Mouse (Mus musculus) telencephalon, adult 2 months (tissue): ENCODE results near the gene Tspan32.

Source experiments
- DNase-seq: peaks from one replicate; pipeline ENCODE4 v3.0.0-alpha.2; 2011; ENCODE audit warnings: low read depth, low spot score

The Tspan32 gene

DNA sequence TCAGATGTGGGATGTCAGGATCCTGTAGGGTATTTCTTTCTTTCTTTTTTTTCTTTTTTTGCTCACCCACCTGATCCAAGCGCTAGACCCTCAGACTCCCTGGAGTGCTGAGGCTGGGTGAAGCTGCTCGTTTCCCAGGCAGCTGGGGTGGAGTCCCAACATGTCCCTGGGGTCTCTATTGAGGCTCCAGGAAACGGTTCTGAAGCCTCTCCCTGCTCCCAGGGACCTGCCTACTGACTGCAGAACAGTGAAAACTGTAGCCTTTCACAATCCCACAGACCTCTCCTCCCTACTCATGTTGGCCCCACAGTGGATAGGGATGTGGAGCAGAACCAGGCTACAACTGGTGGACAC, 49.7 kb downstream of the Tspan32 start:
- DNase-seq, result no peak

DNA sequence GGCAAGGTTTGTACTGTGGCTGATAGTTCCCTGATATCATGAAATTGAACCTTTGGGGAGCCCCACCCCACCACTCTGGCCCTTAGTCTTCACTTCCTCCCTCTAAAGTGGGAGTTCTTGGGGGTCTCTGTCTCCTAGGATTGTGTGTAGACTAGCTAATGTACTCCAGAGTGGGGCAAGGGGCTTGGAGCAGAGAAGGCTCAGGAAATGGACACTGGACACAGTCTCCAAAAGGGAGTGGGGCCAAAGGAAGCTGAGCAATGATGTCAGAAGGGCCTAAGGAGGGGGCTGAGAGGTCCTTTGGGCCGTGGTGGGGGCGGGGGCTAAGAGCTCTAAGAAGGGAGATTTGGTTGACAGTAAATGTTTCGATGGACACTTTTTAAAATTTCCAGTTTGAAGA, 50.2 kb downstream of the Tspan32 start:
- DNase-seq, result no peak

DNA sequence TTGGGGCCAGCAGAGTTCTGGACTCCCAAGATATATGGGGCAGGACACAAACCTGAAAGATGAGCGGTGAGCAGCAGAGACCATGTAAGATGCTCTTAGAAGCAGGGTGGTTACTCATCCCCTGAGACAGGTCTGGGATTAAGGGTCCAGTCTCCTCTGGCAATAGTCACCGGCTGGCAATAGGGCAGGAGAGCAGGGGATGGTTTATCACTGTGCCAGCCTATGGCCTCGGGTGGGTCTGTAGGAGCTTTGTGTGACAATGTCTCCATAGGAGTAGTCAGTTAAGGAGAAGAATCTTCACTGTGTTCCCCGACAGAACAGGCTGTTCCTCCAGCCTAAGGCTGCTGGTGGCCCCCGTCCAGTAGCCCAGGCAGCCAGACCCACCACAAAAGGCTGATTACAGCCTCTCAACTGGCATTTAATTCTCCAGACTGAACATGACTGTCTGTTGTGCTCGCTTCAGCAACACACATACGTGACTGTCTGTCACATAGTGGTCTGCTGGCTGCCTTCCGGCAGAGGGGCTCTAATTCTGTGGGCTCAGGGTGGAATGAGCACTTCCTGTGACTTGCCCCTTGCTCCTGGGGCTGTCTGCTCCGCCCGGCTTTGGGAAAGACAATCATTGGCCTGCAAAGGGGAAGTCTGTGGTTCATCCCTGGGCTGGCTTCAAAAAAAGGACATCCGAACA, 50.8 kb downstream of the Tspan32 start:
- DNase-seq, result no peak

DNA sequence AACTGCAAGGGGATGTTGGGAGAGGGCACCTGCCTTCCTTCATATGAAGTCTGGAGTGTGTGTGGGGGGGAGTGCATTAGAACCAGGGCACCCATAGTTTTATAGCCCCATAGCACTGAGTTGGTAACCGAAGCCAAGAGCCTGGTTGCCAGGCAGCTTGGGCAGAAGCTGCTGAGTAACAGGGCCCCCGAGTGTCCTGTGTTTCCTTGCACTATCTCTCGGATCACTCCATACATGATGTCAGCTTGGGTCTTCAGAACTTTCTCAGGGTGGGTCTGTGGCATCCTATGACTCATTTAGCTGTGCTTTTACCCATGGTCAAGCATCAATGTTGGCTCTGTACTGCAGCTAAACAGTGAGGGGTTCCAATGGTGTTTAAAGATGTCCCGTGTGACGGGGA, 52.2 kb downstream of the Tspan32 start:
- DNase-seq, result no peak

DNA sequence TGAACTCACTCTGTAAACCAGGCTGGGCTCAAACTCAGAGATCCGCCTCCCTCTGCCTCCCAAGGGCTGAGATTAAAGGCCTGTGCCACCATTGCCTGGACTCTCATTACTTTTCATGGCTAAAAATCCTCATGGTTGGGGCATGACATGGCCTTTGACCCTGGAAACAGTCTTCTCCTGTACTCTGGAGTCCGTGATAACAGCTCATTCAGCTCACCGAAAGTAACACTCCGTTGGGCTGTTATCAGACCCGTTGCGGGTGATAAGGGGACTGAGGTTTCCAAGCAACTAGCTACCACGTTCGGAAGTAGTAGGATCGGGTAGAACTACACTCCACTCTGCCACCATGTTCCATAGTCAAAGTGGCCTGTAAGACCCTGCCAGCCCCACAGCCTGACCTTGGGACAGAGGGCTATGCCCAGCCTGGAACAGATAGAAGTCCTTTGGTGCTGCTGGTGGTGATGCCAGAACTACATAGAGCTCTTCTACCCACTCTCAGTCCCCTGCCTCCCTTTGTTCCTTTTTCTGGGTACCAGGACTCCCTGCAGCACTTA, 52.9 kb downstream of the Tspan32 start:
- DNase-seq, result no peak

DNA sequence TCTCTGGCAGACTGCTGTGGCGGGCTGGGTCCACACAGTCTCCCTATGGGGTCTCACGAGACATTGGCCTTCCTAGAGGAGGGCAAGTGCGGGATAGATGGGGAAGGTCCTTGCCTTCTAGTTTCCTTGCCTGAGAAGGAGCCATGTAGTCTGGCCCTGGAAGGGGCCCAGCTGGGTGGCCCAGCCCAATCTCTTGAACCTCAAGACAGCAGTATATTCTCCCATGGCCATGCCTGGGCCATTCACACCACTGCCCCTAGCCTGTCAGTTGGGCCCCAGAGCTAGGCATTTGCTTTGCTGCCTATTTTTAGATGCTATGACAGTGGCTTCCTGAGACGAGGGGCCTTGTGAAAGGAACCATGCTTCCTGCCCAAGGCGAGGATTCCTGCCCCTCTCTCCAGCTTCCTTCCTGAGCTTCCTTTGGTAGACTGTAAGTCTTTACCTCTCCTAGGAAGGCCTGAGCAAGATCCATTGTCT, 53.4 kb downstream of the Tspan32 start:
- DNase-seq, result no peak

DNA sequence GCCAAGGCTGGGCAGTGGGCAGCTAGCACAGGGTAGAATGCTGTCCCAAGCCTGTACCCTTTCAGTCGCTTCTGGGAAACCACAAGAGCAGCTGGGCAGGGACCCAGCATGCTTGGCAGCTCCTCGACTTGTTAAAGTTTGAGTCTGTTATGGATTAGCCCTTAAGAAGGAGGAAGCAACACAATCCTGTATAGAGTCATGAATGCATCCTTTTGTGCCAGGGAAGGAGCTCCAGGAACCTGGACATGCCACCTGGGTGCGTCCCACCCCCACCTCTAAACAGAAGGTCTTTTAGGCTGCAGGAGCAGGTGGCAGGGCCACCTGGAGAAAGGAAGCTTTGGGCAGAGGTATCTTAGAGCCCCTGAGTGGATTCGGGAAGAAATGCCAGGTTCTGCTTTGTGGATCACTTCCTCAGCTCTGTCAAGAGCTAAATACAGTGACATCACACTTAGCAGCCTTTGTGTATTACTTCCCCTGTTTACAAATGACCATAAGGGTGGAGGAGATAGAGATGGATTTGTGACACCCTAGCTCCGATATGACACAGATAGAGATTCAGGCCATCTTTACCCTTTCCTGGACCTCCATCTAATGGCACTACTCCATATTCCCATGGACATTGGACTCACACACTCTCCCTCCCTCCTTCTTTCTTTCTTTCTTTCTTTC, 54.5 kb downstream of the Tspan32 start:
- DNase-seq, result no peak

DNA sequence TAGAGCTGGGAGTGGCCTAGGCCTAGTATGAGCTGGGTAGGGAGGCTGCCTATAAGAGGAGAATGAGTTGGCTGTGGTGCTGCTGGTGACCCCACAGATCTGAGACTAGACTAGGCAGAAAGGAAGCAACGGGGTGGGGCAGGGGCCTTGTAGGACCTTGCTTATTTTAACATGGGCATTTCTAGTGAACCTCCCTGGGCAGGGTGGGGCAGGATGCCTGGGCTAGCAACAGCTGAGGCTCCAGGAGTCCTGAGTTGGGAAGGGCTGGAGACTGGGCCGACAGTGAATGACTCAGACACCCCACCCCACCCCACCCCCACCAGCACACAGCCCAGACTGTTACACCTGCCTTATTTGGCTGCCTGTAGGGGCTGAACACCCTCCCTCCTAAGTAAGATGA, 57.9 kb downstream of the Tspan32 start:
- DNase-seq, result no peak

DNA sequence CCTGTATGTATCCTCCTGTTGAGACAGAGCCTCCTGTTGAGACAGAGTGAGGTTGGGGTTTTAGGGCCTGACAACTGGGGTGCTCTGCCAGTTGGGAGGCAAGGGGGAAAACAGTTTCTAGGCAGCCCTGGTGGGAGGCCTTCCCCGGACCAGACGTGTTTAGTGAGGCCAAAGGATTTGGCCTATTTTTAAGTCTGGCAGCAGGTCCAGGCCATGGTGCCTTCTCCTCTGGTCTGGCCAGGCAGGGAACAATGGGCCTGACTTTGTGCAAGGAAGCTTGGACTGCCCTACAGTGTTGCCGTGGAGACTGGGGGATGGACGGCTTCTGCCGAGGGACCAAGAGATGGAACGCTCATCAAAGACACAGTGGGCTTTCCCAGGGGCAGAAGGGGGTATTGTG, 59.4 kb downstream of the Tspan32 start:
- DNase-seq, result no peak

DNA sequence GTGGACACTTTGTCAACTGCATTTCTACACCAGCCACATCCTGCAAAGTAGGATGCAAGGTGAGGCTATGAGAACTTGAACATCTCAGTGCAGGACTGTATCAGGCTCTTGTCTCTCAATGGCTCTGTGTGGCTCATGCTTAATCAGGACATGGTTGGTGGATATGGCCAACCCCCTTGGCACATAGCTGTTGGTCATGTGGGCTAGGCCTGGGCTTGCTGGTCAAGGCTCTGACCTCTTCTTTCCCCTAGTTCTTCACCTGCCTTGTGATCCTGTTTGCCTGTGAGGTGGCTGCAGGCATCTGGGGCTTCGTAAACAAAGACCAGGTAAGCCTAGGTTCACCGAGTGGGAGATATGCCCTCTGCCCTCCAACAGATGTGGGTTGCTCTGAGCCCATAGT, 60.8 kb downstream of the Tspan32 start:
- no peak for DNase-seq

DNA sequence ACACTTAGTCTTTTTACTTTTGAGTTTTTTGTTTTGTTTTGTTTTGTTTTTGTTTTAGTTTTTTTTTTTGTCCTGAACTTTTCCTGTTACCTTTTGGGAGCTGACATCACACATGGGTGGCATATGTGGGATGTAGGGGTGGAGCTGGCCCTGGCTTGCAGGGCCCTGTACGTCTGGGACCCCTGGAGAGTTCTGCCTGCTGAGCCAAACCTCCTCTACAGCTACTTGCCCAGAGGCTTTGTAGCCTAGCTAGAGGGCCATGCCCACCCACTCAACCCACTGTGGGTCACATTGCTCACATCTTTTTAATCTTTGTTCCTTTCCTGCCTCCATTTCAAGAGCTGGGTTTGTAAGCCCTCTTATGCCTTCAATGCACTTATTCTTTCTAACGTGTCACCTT, 62.6 kb downstream of the Tspan32 start:
- DNase-seq, result no peak

DNA sequence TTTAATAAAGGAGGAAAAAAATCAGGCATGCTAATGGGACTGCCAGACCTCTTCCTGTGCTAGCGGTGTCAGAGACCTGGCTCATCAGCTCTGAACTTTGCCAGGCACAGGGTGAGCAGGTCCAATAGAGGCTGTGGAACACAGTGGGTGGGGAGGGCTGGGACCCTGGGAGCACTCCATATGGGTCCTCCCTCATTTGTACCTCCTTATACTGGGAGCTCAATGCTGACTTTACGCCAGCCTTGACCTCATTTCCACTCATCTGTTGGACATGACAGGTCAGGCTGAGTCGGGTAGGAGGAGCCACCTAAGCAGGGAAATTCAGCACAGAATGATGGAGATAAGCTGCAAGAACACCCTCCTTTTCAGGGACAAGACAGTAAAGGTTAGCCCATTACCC, 63.1 kb downstream of the Tspan32 start:
- no peak for DNase-seq

DNA sequence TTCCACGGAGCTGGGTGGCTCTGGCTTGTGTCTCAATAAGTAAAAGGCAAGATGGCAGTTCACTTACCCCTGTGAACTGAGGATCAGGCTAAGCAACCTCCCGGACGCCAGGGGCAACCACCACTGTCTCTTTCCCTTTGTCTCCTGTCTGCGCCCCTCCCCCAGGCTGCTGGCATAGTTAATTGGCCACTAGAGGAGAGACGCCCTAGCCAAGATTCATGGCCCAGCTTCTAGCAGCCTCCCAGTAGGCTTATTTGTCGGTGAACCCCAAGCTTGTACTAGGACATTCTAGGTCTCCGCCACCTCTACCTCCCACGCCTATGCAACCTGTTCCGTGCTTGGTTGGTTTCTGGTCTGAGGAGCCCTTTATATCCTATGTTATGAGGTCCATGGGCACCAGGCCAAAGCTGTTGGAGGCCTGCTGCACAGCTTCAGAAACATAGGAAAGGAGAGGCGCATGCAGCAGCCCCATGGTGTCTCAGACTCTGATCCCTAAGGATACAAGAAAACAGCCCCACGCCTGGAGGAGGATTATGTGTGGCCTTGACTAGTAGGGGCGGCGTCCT, 63.6 kb downstream of the Tspan32 start:
- DNase-seq, result no peak

DNA sequence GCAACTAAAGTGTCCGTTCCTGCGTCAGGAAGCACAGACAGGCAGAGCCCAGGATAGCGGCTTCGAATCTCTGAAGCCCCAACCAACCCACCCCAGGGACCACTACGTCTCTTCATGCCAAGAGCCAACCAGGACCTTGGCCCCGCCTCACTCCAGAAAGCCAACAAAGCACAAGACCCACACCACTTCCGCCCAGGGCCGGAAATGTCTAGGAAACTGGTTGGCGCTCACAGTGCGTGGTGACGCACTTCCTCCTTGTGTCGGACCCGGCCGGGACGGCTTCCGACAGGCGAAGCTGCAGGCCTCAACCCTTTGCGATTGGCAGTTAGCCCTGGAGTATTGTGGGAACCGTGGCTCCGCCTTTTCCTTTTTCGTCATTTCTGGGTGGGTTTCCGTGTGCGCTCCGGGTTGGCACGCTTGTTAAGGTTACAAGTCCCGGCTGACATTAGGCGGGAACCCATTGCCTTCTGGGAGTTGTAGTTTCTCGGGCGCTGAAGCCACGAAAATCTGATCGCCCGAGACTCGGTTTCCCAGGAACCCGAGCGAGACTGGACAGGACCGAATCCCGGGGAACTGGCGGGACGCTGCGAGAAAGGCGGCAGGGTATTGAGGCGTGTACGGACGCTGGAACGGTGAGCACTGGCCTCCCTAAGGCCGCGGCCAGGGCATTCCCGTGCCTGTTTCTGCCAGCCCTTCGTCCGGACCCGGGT, 64.2 kb downstream of the Tspan32 start, which contains the start of gene Tssc4:
Gene Tssc4, plus strand, starts transcription at position 368 of the 710 bp plus-strand sequence.
- peak; percentile 100 for DNase-seq
